Mouse (Mus musculus): ENCODE data around the gene Bmp8b. TPM values are rescaled to one million over a fixed set of nuclear protein-coding genes. Genes with fewer than 3 reads are reported as not detected.
A peak's percentile ranks its signal among the peaks of the same experiment; 100 is the strongest.
"Not testable (repeated sequence)": the region's sequence is repeated elsewhere in the genome, so short reads cannot be mapped to it uniquely, and the experiment has no call there.

Bmp8b gene
- total and polyA plus RNA-seq, 2 experiments from 2014 or later: 0.40 to 0.62 TPM

DNA sequence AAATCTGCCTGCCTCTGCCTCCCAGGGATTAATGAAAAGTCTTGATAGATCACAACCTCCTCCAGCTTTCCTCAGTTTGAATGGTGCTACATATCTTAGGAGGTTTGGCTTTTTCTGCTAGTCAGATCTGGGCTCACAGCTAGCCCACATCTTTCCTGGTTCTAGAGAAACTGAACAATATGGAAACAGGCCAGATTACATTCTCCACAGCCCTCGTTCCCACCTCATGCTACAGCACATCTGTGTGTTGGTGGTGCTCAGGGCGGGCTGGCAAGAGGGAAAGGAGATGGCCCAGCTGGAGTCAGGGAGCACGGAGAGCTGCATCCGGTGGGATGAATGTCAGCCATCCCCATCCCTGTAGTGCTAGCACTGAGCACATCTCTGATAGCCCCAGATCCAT, 5.8 kb downstream of the Bmp8b start:
- Histone ChIP-seq H3K4me2 (ENCODE audit: low read depth) (no peak overlapping the region), H3K4me1 (ENCODE audit: insufficient read depth) (0 out of 2 replicates have a peak, but pooled peaks cover under 1% of the 10 kb centered on the region), H3K9me3 (ENCODE audit: low read length) (no peaks in the 10 kb centered on the region), H3K4me3 (ENCODE audit: low read depth, low read length) (no peak overlapping the region), H3K27ac (ENCODE audit: low read depth, low read length) (no peak overlapping the region), H3K9ac (no peak overlapping the region), H3K36me3 (ENCODE audit: insufficient read depth) (no peaks in the 10 kb centered on the region), H3K27me3 (ENCODE audit: insufficient read depth, low read length) (peaks cover 4% of the 10 kb centered on the region; the same call in 1 of the 2 replicates)
- no peak for ATAC-seq
- WGBS: 87% methylated on average over 4 of the region's 4 CpGs
- TF ChIP-seq CTCF (IDR thresholded peaks at IDR 0.05; ENCODE audit: low read depth): no peak
- DNase-seq: no peak

DNA sequence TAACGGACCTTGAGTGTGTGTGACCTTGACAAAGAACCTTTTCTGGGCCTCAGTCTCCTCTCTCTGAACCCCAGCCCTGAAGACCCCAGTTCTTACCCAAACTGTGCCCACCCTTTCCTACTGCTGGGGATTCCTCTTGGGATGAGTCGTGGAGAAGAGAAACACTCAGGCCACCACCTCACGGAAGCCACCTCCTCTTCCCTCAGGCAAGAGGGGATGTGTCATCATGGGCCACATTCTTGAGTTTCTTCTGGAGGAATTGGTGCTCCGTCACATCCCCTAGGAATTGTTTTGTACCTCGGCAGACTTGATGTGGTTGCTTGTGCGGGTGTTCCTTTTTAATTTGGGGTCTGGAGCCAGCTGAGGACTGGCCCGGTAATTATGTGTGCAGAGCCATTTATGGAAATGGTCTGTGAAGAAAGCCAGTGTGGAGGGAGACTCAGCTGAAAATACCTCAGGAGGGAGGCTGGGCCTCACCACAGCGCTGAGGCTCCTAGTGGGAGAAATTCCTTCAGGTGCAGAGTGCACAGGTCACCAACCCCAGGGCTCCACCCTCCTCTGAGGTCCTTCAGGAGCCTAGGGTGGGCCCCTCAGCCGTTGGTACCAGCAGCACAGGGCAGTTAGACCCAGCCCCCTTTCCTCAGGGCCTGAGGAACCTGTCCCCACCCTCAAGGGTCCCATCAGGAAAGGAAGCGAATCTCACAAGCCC, 6.5 kb downstream of the Bmp8b start:
- not testable (repeated sequence) for H3K36me3 ChIP-seq (ENCODE audit: insufficient read depth); H3K27me3 ChIP-seq (ENCODE audit: insufficient read depth, low read length); DNase-seq; H3K4me3 ChIP-seq (ENCODE audit: low read depth, low read length); H3K4me2 ChIP-seq (ENCODE audit: low read depth); H3K9ac ChIP-seq; H3K4me1 ChIP-seq (ENCODE audit: insufficient read depth); ATAC-seq; H3K27ac ChIP-seq (ENCODE audit: low read depth, low read length); H3K9me3 ChIP-seq (ENCODE audit: low read length)
- 75% methylated on average over 10 of the region's 10 CpGs for WGBS

DNA sequence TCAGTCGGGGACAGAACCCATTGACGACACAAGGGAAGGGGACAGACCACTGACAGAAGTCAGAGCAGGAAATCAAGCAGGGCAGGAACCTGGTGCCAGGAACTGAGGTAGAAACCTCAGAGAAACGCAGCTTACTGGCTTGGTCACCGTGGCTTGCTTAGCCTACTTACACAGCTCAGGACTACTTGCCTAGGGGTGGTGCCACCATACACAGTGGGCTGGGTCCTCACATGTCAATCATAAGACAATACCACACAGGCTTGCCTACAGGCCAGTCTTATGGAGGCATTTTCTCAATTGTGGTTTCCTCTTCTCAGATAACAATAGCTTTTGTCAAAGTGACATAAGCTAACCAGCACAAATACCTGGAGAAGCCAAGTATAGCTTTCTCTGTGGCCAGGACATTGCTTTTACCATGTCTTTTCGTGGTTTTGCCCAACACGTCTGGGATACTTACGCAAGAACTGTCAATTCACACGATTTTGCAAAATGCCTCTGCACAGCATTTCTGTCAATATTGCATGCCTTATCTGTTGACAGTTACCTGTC, 7.3 kb downstream of the Bmp8b start:
- Histone ChIP-seq H3K4me2 (ENCODE audit: low read depth) (no peak overlapping the region), H3K4me3 (ENCODE audit: low read depth, low read length) (no peak overlapping the region), H3K36me3 (ENCODE audit: insufficient read depth) (no peaks in the 10 kb centered on the region), H3K9me3 (ENCODE audit: low read length) (no peaks in the 10 kb centered on the region), H3K27ac (ENCODE audit: low read depth, low read length) (no peak overlapping the region), H3K27me3 (ENCODE audit: insufficient read depth, low read length) (no peaks in the 10 kb centered on the region), H3K4me1 (ENCODE audit: insufficient read depth) (0 out of 2 replicates have a peak, but pooled peaks cover 4% of the 10 kb centered on the region), H3K9ac (no peak overlapping the region)
- 74% methylated on average over 8 of the region's 8 CpGs for WGBS
- no peak for DNase-seq
- ATAC-seq: no peak
- no peak for TF ChIP-seq CTCF (IDR thresholded peaks at IDR 0.05; ENCODE audit: low read depth)

DNA sequence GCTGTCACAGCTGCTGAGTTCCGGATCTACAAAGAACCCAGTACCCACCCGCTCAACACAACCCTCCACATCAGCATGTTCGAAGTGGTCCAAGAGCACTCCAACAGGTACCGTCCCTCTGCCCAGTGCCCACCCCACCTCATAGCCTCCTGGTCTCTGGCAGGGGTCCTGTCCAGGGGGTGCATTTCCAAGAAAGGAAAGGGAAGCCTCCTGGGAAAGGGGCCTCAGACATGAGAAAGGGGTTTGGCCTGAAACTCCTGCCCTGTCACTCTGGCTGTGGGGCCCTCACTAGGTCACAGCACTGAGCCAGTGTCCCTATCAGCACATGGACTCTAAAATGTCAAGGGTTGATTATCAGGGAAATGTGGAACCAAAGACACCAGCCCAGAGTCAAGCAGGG, 9.7 kb downstream of the Bmp8b start:
- H3K4me2 ChIP-seq (ENCODE audit: low read depth); DNase-seq; ATAC-seq; H3K36me3 ChIP-seq (ENCODE audit: insufficient read depth); H3K9ac ChIP-seq; H3K4me1 ChIP-seq (ENCODE audit: insufficient read depth); H3K9me3 ChIP-seq (ENCODE audit: low read length); H3K27ac ChIP-seq (ENCODE audit: low read depth, low read length); H3K27me3 ChIP-seq (ENCODE audit: insufficient read depth, low read length); H3K4me3 ChIP-seq (ENCODE audit: low read depth, low read length): not testable (repeated sequence)
- WGBS: 98% methylated on average over 4 of the region's 4 CpGs

DNA sequence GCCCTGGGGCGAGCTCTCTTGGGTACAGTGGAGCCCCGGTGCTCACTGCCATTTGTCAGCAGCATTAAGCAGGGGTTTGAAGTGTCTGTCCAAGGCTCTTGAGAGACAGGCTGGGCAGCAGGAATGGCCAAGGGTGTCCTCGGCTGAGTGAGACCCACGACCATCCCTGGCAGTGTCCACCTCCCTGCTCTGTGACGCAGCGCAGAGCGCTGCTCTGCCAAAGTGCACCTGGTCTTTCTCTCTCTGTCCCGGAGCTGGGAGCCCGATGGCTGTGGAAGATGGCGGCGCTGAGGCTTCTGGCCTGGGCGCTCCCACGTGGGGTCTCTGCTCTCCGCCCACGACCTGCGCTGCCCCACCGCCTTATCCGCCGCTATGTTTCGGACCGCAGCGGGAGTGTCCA, 11.0 kb downstream of the Bmp8b start, which contains the start of gene Oxct2b:
Oxct2b (plus strand) TSS at position 256 of the 400 bp plus-strand sequence.
- H3K4me1 ChIP-seq (ENCODE audit: insufficient read depth): 0 out of 2 replicates have a peak, but pooled peaks cover 4% of the 10 kb centered on the region
- 20% methylated on average over 22 of the region's 22 CpGs for WGBS
- H3K9me3 ChIP-seq (ENCODE audit: low read length): no peaks in the 10 kb centered on the region
- H3K9ac ChIP-seq: peak within 1 kb of the TSS; percentile 45
- DNase-seq: peak; percentile 29
- H3K27ac ChIP-seq (ENCODE audit: low read depth, low read length): no peak within 1 kb of the TSS
- no peak for TF ChIP-seq CTCF (IDR thresholded peaks at IDR 0.05; ENCODE audit: low read depth)
- no peaks in the 10 kb centered on the region for H3K36me3 ChIP-seq (ENCODE audit: insufficient read depth)
- peak within 1 kb of the TSS; percentile 32 for H3K4me3 ChIP-seq (ENCODE audit: low read depth, low read length)
- no peaks in the 10 kb centered on the region for H3K27me3 ChIP-seq (ENCODE audit: insufficient read depth, low read length)
- peak; percentile 47 for ATAC-seq
- peak within 1 kb of the TSS; percentile 62 for H3K4me2 ChIP-seq (ENCODE audit: low read depth)

DNA sequence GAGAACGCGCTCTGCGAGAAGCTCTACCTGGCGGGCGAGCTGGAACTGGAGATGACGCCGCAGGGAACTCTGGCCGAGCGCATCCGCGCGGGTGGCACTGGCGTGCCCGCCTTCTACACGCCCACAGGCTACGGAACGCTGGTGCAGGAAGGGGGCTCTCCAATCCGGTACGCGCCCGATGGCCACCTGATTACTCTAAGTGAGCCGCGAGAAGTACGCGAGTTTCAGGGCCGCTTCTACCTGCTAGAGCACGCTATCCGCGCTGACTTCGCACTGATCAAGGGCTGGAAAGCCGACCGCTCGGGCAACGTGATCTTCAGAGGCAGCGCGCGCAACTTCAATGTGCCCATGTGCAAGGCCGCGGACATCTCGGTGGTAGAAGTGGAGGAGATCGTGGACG, 11.7 kb downstream of the Bmp8b start:
- H3K36me3 ChIP-seq (ENCODE audit: insufficient read depth); H3K27ac ChIP-seq (ENCODE audit: low read depth, low read length); H3K27me3 ChIP-seq (ENCODE audit: insufficient read depth, low read length); H3K4me1 ChIP-seq (ENCODE audit: insufficient read depth); H3K9me3 ChIP-seq (ENCODE audit: low read length): not testable (repeated sequence)
- Histone ChIP-seq H3K9ac (peak overlapping the region; percentile 45; the same call in 1 of the 2 replicates), H3K4me2 (ENCODE audit: low read depth) (peak overlapping the region; percentile 62), H3K4me3 (ENCODE audit: low read depth, low read length) (peak overlapping the region; percentile 32)
- ATAC-seq (peak; percentile 97), DNase-seq (peak; percentile 70)
- 23% methylated on average over 35 of the region's 42 CpGs for WGBS

DNA sequence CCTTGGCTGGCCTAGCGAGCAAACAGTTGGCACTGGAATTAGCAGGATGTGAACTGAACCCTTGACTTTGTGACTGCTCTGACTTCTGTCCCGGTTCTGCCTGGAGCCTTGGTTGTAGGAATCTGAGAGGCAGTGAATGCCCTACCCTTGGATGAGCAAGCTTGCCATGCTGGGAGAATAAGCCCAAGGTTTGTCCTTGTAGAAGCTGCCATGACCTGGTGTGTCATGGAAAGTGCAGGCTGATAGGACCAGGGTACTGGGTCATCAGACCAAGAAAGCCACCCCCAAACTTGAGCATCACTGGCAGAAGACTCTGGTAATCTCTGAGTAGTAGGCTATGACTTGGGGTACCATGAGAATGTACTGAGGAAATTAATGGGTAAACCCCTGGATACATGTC, 16.3 kb downstream of the Bmp8b start:
- DNase-seq: no peak
- H3K9ac ChIP-seq: no peak overlapping the region
- no peak overlapping the region for H3K4me3 ChIP-seq (ENCODE audit: low read depth, low read length)
- H3K4me2 ChIP-seq (ENCODE audit: low read depth): no peak overlapping the region
- H3K4me1 ChIP-seq (ENCODE audit: insufficient read depth): no peaks in the 10 kb centered on the region
- no peaks in the 10 kb centered on the region for H3K27me3 ChIP-seq (ENCODE audit: insufficient read depth, low read length)
- 80% methylated on average over 2 of the region's 2 CpGs for WGBS
- no peak for TF ChIP-seq CTCF (IDR thresholded peaks at IDR 0.05; ENCODE audit: low read depth)
- H3K9me3 ChIP-seq (ENCODE audit: low read length): no peaks in the 10 kb centered on the region
- H3K36me3 ChIP-seq (ENCODE audit: insufficient read depth): peaks cover 19% of the 10 kb centered on the region
- ATAC-seq: no peak
- no peak overlapping the region for H3K27ac ChIP-seq (ENCODE audit: low read depth, low read length)

Measured in forebrain, postnatal 0 days (tissue).